Mouse (Mus musculus) intestine, embryonic 16.5 days (tissue): ENCODE data around the gene Rasl11a. TPM values are rescaled to one million over a fixed set of nuclear protein-coding genes. Genes with fewer than 3 reads are reported as not detected.
A peak's percentile ranks its signal among the peaks of the same experiment; 100 is the strongest.

Experiments used
- ATAC-seq: fragments of 200-750 bp; cut with Nextera tagmentation; 2 replicates; pipeline ENCODE4 v1.8.0; 2017; ENCODE audit warnings: moderate TSS enrichment, moderate library complexity
- H3K27ac ChIP-seq: fragments of 300-500 bp; sonication (generic); 2 replicates; pipeline ENCODE4 v1.5.1; 2014; ENCODE audit warnings: mild to moderate bottlenecking, low read length
- H3K27me3 ChIP-seq: fragments of 300-500 bp; sonication (generic); replicated peaks from 2 replicates; pipeline ENCODE4 v1.6.1; 2014; ENCODE audit warnings: low read length, control low read depth, mixed read lengths; ENCODE audit not compliant: control insufficient read depth, insufficient read depth
- H3K36me3 ChIP-seq: fragments of 300-500 bp; sonication (generic); 2 replicates; pipeline ENCODE4 v1.6.1; 2014; ENCODE audit warnings: low read length, control low read depth; ENCODE audit not compliant: control insufficient read depth, insufficient read depth
- H3K4me1 ChIP-seq: fragments of 300-500 bp; sonication (generic); 2 replicates; pipeline ENCODE4 v1.6.1; 2014; ENCODE audit warnings: low read length, control low read depth, mixed read lengths; ENCODE audit not compliant: control insufficient read depth, insufficient read depth
- H3K4me2 ChIP-seq: fragments of 300-500 bp; sonication (generic); 2 replicates; pipeline ENCODE4 v1.6.1; 2014; ENCODE audit warnings: low read depth, low read length, control low read depth
- H3K4me3 ChIP-seq: fragments of 300-500 bp; sonication (generic); 2 replicates; pipeline ENCODE4 v1.5.1; 2014; ENCODE audit warnings: mild to moderate bottlenecking, low read length
- H3K9ac ChIP-seq: fragments of 300-500 bp; sonication (generic); 2 replicates; pipeline ENCODE4 v1.6.1; 2014; ENCODE audit warnings: low read depth, low read length
- H3K9me3 ChIP-seq: fragments of 300-500 bp; sonication (generic); 2 replicates; pipeline ENCODE4 v1.6.1; 2016; ENCODE audit warnings: low read length, control low read depth; ENCODE audit not compliant: control insufficient read depth
- WGBS: fragments of 180-500 bp; shearing (Covaris S2); extraction: QIAGEN DNeasy Blood & Tissue Kit; methylation state at CpG from one replicate; pipeline ENCODE4 v1.1.7; 2014; 5-methylcytosine and 5-hydroxymethylcytosine counted together
- polyA plus RNA-seq: library from polyadenylated mRNA; unstranded; fragments of >200 nt; fragmentation: Nextera tagmentation; extraction: Ambion mirVana; gene quantifications from 2 replicates; pipeline ENCODE4 v1.2.1, GENCODE M21; 2015

Gene Rasl11a
- polyA plus RNA-seq, 1 experiment from 2014 or later, result 28.3 TPM

GRCm38 (mm10) chr5:146857620-146858019, 12.7 kb downstream of the Rasl11a start:
- no peak overlapping the region for H3K9ac ChIP-seq
- no peak overlapping the region for H3K27ac ChIP-seq
- no peak for ATAC-seq
- H3K4me3 ChIP-seq, result no peak overlapping the region
- WGBS, result 78% methylated on average over 8 of the region's 8 CpGs
- H3K9me3 ChIP-seq, result peaks cover 4% of the 10 kb centered on the region; the same call in 1 of the 2 replicates
- H3K36me3 ChIP-seq, result no peaks in the 10 kb centered on the region
- H3K4me1 ChIP-seq, result no peaks in the 10 kb centered on the region
- no peak overlapping the region for H3K4me2 ChIP-seq
- no peaks in the 10 kb centered on the region for H3K27me3 ChIP-seq

GRCm38 (mm10) chr5:146858772-146859171, 13.9 kb downstream of the Rasl11a start:
- 88% methylated on average over 9 of the region's 9 CpGs for WGBS
- peaks cover 4% of the 10 kb centered on the region; the same call in 1 of the 2 replicates for H3K9me3 ChIP-seq
- no peaks in the 10 kb centered on the region for H3K4me1 ChIP-seq
- H3K27me3 ChIP-seq, result no peaks in the 10 kb centered on the region
- no peak overlapping the region for H3K9ac ChIP-seq
- H3K4me3 ChIP-seq, result no peak overlapping the region
- H3K4me2 ChIP-seq, result no peak overlapping the region
- H3K36me3 ChIP-seq, result no peaks in the 10 kb centered on the region
- no peak overlapping the region for H3K27ac ChIP-seq
- ATAC-seq, result no peak

- no peaks in the 10 kb centered on the region for H3K27me3 ChIP-seq
- no peak overlapping the region for H3K9ac ChIP-seq
- ATAC-seq, result no peak
- H3K4me2 ChIP-seq, result no peak overlapping the region
- no peaks in the 10 kb centered on the region for H3K4me1 ChIP-seq
- H3K4me3 ChIP-seq, result no peak overlapping the region
- WGBS, result 82% methylated on average over 8 of the region's 8 CpGs
- peaks cover 4% of the 10 kb centered on the region; the same call in 1 of the 2 replicates for H3K9me3 ChIP-seq
- no peak overlapping the region for H3K27ac ChIP-seq
- no peaks in the 10 kb centered on the region for H3K36me3 ChIP-seq
These were observed 14.4 kb downstream of the Rasl11a start for GRCm38 (mm10) chr5:146859246-146859645.

GRCm38 (mm10) chr5:146860222-146860998, 15.5 kb downstream of the Rasl11a start:
- Histone ChIP-seq H3K4me3 (no peak overlapping the region), H3K27me3 (no peaks in the 10 kb centered on the region), H3K27ac (no peak overlapping the region), H3K9me3 (peaks cover 4% of the 10 kb centered on the region; the same call in 1 of the 2 replicates), H3K9ac (no peak overlapping the region), H3K4me1 (no peaks in the 10 kb centered on the region), H3K36me3 (no peaks in the 10 kb centered on the region), H3K4me2 (no peak overlapping the region)
- ATAC-seq, result no peak
- 71% methylated on average over 18 of the region's 18 CpGs for WGBS

GRCm38 (mm10) chr5:146861588-146861987, 16.7 kb downstream of the Rasl11a start:
- no peak overlapping the region for H3K4me3 ChIP-seq
- no peak overlapping the region for H3K4me2 ChIP-seq
- no peaks in the 10 kb centered on the region for H3K4me1 ChIP-seq
- H3K27me3 ChIP-seq, result no peaks in the 10 kb centered on the region
- H3K36me3 ChIP-seq, result no peaks in the 10 kb centered on the region
- ATAC-seq, result no peak
- WGBS, result 40% methylated on average over 7 of the region's 7 CpGs
- no peak overlapping the region for H3K27ac ChIP-seq
- H3K9me3 ChIP-seq, result no peaks in the 10 kb centered on the region
- no peak overlapping the region for H3K9ac ChIP-seq

GRCm38 (mm10) chr5:146865511-146865910, 20.6 kb downstream of the Rasl11a start:
- 50% methylated on average over 4 of the region's 4 CpGs for WGBS
- Histone ChIP-seq H3K9ac (no peak overlapping the region), H3K4me3 (no peak overlapping the region), H3K27ac (no peak overlapping the region), H3K27me3 (no peaks in the 10 kb centered on the region), H3K4me2 (no peak overlapping the region), H3K9me3 (no peaks in the 10 kb centered on the region; the same call in 1 of the 2 replicates), H3K36me3 (no peaks in the 10 kb centered on the region), H3K4me1 (peaks cover 14% of the 10 kb centered on the region)
- ATAC-seq, result no peak

GRCm38 (mm10) chr5:146866277-146866676, 21.4 kb downstream of the Rasl11a start:
- Histone ChIP-seq H3K9me3 (no peaks in the 10 kb centered on the region; the same call in 1 of the 2 replicates), H3K27ac (no peak overlapping the region), H3K4me1 (peaks cover 14% of the 10 kb centered on the region), H3K27me3 (no peaks in the 10 kb centered on the region), H3K4me3 (no peak overlapping the region), H3K36me3 (no peaks in the 10 kb centered on the region), H3K4me2 (no peak overlapping the region), H3K9ac (no peak overlapping the region)
- no peak for ATAC-seq
- 92% methylated on average over 2 of the region's 2 CpGs for WGBS

- H3K9me3 ChIP-seq, result no peaks in the 10 kb centered on the region; the same call in 1 of the 2 replicates
- H3K27me3 ChIP-seq, result no peaks in the 10 kb centered on the region
- 4% methylated on average over 19 of the region's 19 CpGs for WGBS
- H3K9ac ChIP-seq, result no peak overlapping the region; the same call in 1 of the 2 replicates
- no peaks in the 10 kb centered on the region for H3K36me3 ChIP-seq
- ATAC-seq, result peak; percentile 45
- H3K4me3 ChIP-seq, result peak overlapping the region; percentile 2; the same call in 1 of the 2 replicates
- H3K4me1 ChIP-seq, result peaks cover 14% of the 10 kb centered on the region
- H3K27ac ChIP-seq, result peak overlapping the region; percentile 38
- H3K4me2 ChIP-seq, result peak overlapping the region; percentile 29
These were observed 22.5 kb downstream of the Rasl11a start for GRCm38 (mm10) chr5:146867246-146867945.

GRCm38 (mm10) chr5:146867946-146868314, 23.1 kb downstream of the Rasl11a start:
- H3K4me1 ChIP-seq, result peaks cover 14% of the 10 kb centered on the region
- H3K4me2 ChIP-seq, result no peak overlapping the region
- peak overlapping the region; percentile 38 for H3K27ac ChIP-seq
- no peak; the same call in 1 of the 2 replicates for ATAC-seq
- H3K4me3 ChIP-seq, result no peak overlapping the region
- H3K9me3 ChIP-seq, result no peaks in the 10 kb centered on the region; the same call in 1 of the 2 replicates
- H3K36me3 ChIP-seq, result no peaks in the 10 kb centered on the region
- H3K9ac ChIP-seq, result no peak overlapping the region
- 20% methylated on average over 4 of the region's 4 CpGs for WGBS
- H3K27me3 ChIP-seq, result no peaks in the 10 kb centered on the region
